Mouse (Mus musculus) lung, embryonic 14.5 days (tissue): ENCODE measurements at regions not wholly inside any gene's neighbourhood (a gene's known extent, or its start where the extent isn't known, plus 50 kb on each side); places are given as distances from the start of the nearest gene placed in this dataset.

Source experiments
- ATAC-seq: fragments of 200-750 bp; cut with Nextera tagmentation; 2 replicates; pipeline ENCODE4 v1.8.0; 2017; ENCODE audit warnings: mild to moderate bottlenecking, moderate TSS enrichment, moderate library complexity; ENCODE audit not compliant: insufficient read depth
- DNase-seq: peaks from one replicate; pipeline ENCODE4 v3.0.0-alpha.2; 2015
- H3K27ac ChIP-seq: fragments of 300-500 bp; sonication (generic); 2 replicates; pipeline ENCODE4 v1.5.1; 2014; ENCODE audit warnings: low read depth, mild to moderate bottlenecking, moderate library complexity
- H3K27me3 ChIP-seq: fragments of 300-500 bp; sonication (generic); 2 replicates; pipeline ENCODE4 v1.6.1; 2014; ENCODE audit warnings: low read length, control low read depth; ENCODE audit not compliant: insufficient read depth
- H3K36me3 ChIP-seq: fragments of 300-500 bp; sonication (generic); 2 replicates; pipeline ENCODE4 v1.6.1; 2014; ENCODE audit warnings: control low read depth; ENCODE audit not compliant: insufficient read depth
- H3K4me1 ChIP-seq: fragments of 300-500 bp; sonication (generic); 2 replicates; pipeline ENCODE4 v1.6.1; 2014; ENCODE audit warnings: antibody characterized with exemption, control low read depth; ENCODE audit not compliant: insufficient read depth
- H3K4me2 ChIP-seq: fragments of 300-500 bp; sonication (generic); 2 replicates; pipeline ENCODE4 v1.6.1; 2014; ENCODE audit warnings: mild to moderate bottlenecking
- H3K4me3 ChIP-seq: fragments of 300-500 bp; sonication (generic); 2 replicates; pipeline ENCODE4 v1.5.1; 2014; ENCODE audit warnings: low read depth, low read length
- H3K9ac ChIP-seq: fragments of 300-500 bp; sonication (generic); 2 replicates; pipeline ENCODE4 v1.6.1; 2014
- H3K9me3 ChIP-seq: fragments of 300-500 bp; sonication (generic); 2 replicates; pipeline ENCODE4 v1.6.1; 2016; ENCODE audit warnings: low read depth, low read length, control low read depth
- CTCF ChIP-seq: IDR thresholded peaks from 2 replicates; pipeline ENCODE4 v1.5.1; 2016; ENCODE audit warnings: antibody characterized with exemption, low read depth
- WGBS: fragments of 180-500 bp; shearing (Covaris S2); extraction: QIAGEN DNeasy Blood & Tissue Kit; methylation state at CpG from one replicate; pipeline ENCODE4 v1.1.7; 2014; 5-methylcytosine and 5-hydroxymethylcytosine counted together

DNA sequence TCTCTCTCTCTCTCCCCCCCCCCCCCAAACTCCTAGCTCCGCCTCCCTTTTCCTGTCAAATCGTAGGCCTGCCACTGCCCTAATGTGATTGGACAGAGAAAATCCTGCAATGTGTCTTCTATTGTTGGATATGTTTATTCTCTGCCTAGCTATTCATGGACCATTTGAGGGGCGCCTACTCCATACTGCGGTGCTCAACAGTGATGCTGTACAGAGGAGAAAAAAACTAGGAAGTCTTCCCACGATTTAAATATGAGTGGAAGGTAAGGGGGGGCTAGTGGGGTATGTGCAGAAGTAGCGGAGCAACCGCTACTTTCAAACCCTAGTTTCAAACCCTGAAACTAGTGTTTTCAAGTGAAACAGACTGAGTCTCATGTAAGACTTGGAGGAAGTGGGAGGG, 151.6 kb upstream of the Tnfaip3 start:
- Histone ChIP-seq H3K4me3 (no peak overlapping the region), H3K9me3 (no peaks in the 10 kb centered on the region), H3K4me1 (no peaks in the 10 kb centered on the region; the same call in 1 of the 2 replicates), H3K9ac (no peak overlapping the region), H3K27me3 (no peaks in the 10 kb centered on the region), H3K36me3 (no peaks in the 10 kb centered on the region), H3K4me2 (peak overlapping the region; percentile 29; the same call in 1 of the 2 replicates), H3K27ac (no peak overlapping the region)
- no peak for DNase-seq
- peak; percentile 30; the same call in 1 of the 2 replicates for ATAC-seq
- TF ChIP-seq CTCF: no peak
- 78% methylated on average over 7 of the region's 7 CpGs for WGBS

DNA sequence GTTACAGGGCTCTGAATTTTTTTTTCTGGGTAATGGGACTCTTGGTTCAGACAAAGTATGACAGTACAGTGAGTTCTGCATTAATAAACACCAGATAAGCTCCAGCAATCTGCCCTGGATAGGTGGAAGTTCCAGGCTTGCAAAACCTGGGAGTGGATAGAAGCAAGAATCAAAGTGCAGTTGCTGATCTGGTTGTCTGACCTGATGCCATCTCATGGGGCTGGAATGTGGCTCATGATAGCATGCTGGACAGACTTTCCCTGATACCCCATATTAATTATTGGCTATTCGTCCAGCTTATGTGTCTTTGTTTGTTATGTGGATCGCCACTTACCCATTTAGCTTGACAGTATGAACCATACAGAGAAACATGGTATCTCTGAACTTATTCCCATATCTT, 146.6 kb upstream of the Tnfaip3 start:
- no peak for ATAC-seq
- WGBS: 58% methylated on average over 2 of the region's 2 CpGs
- H3K4me3 ChIP-seq: no peak overlapping the region
- H3K9me3 ChIP-seq: no peaks in the 10 kb centered on the region
- no peak for TF ChIP-seq CTCF
- H3K4me2 ChIP-seq: no peak overlapping the region
- no peaks in the 10 kb centered on the region for H3K4me1 ChIP-seq
- H3K27me3 ChIP-seq: no peaks in the 10 kb centered on the region
- H3K9ac ChIP-seq: no peak overlapping the region
- no peak overlapping the region for H3K27ac ChIP-seq
- H3K36me3 ChIP-seq: no peaks in the 10 kb centered on the region
- DNase-seq: no peak

DNA sequence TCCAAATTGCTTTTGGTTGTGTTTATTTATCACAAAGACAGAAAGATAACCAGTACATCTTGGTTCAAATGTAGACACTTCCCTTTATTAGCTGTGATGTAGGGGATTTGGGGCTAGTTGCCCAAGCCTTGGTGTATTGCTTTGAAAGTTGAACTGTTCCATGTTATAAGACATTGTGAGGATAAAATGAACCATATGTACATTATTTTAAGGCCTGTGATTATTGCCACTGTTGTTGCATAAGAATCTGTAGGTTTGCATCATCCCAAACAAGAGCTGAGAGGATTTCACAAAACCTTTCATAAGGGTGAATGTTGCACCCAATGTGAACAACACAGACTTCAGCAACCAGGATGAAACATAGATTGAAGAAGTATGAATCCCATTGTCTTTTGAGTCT, 145.7 kb upstream of the Tnfaip3 start:
- no peak overlapping the region for H3K4me2 ChIP-seq
- no peaks in the 10 kb centered on the region for H3K36me3 ChIP-seq
- H3K27me3 ChIP-seq: no peaks in the 10 kb centered on the region
- H3K27ac ChIP-seq: no peak overlapping the region
- TF ChIP-seq CTCF: no peak
- ATAC-seq: no peak
- no peaks in the 10 kb centered on the region for H3K9me3 ChIP-seq
- no peaks in the 10 kb centered on the region for H3K4me1 ChIP-seq
- DNase-seq: no peak
- no peak overlapping the region for H3K4me3 ChIP-seq
- H3K9ac ChIP-seq: no peak overlapping the region

DNA sequence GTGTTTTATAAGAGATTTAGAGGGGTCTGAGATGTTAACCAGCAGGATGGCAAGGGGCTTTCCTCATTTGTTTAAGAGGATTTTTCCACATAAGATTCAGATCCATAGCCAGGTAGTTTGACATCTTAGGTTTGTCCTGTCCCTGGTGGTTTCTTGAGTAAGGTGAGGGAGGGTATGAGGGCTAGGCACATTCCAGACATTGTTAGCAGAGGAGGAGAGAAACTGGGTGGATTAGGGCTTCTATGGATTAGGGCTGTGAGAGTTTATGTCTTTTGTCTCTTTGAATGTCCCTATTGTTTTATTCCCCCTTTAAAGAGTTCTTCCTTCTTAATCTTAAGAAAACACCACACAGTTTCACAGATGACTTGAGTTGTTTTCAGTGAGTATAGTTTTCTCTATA, 138.6 kb upstream of the Tnfaip3 start:
- H3K9ac ChIP-seq: no peak overlapping the region
- H3K9me3 ChIP-seq: no peaks in the 10 kb centered on the region
- no peak overlapping the region for H3K27ac ChIP-seq
- 0 out of 2 replicates have a peak, but pooled peaks cover 3% of the 10 kb centered on the region for H3K4me1 ChIP-seq
- DNase-seq: no peak
- H3K4me2 ChIP-seq: no peak overlapping the region
- no peaks in the 10 kb centered on the region for H3K27me3 ChIP-seq
- ATAC-seq: no peak
- no peak overlapping the region for H3K4me3 ChIP-seq
- TF ChIP-seq CTCF: no peak
- H3K36me3 ChIP-seq: no peaks in the 10 kb centered on the region

DNA sequence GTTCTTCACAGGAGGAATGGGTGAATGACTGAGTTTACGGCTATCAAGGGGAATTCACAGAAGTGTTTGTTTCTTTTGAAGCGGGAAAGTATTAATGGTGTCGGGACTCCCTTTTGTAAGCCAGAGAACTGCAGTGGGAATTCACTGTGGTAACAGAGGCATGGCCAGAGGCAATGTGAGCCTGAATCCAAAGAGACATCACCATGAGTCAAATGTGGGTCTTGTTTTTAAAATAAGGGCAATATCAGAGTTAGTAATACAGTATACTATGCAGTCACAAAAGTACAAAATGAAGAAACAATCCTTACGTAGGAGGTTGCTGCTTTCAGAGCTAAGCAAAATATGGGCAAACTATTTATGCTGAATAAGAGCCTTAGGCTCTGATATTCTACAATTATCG, 137.3 kb upstream of the Tnfaip3 start:
- DNase-seq (no peak), ATAC-seq (no peak)
- no peaks in the 10 kb centered on the region for H3K9me3 ChIP-seq
- H3K4me1 ChIP-seq: 0 out of 2 replicates have a peak, but pooled peaks cover 3% of the 10 kb centered on the region
- H3K4me2 ChIP-seq: no peak overlapping the region
- no peak overlapping the region for H3K4me3 ChIP-seq
- H3K9ac ChIP-seq: no peak overlapping the region
- H3K27me3 ChIP-seq: no peaks in the 10 kb centered on the region
- no peak for TF ChIP-seq CTCF
- no peak overlapping the region for H3K27ac ChIP-seq
- H3K36me3 ChIP-seq: no peaks in the 10 kb centered on the region
- 89% methylated on average over 5 of the region's 5 CpGs for WGBS

DNA sequence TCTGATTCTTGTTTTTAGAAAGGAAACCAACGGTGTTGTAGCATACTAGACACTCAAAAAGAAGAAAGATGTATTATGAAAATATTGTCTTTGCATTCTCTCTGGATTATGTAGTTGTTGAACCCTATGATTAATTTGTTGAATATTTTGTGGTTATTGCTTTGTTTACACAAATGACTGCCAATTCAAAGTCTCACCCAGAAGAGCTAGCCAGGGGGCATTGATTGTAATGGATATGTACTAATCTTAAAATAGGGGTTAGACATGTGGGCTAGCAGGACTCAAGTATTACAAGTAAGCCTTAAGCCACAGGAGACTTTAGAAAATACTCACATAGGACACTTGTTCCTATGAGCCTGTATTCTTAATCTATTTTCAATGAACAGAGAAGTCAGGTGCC, 135.3 kb upstream of the Tnfaip3 start:
- Histone ChIP-seq H3K9me3 (no peaks in the 10 kb centered on the region), H3K4me1 (0 out of 2 replicates have a peak, but pooled peaks cover 3% of the 10 kb centered on the region), H3K27me3 (no peaks in the 10 kb centered on the region), H3K27ac (no peak overlapping the region), H3K4me3 (no peak overlapping the region), H3K36me3 (no peaks in the 10 kb centered on the region), H3K9ac (no peak overlapping the region), H3K4me2 (no peak overlapping the region)
- TF ChIP-seq CTCF: no peak
- 83% methylated on average over 1 of the region's 1 CpGs for WGBS
- DNase-seq: no peak
- no peak for ATAC-seq

DNA sequence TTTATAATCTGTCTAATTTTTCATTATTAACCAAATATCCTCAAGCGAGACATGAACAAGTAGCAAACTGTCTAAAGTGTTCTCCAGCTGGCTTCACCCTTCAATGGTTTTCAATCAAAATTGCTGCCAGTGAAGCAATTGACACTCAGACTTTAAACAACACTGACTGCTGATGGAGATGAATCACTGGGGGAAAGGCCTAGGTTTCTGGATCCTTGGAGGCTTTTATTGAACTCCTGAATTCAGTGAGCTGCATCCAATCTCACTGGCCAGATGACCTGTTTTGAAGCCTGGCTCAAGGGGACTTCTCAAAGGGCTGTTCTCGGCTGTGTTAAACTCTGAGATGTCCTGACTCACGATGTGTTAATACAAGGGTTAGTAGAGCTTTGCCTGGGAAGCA, 134.5 kb upstream of the Tnfaip3 start:
- no peak overlapping the region for H3K4me3 ChIP-seq

More for the DNA sequence above, 134.5 kb upstream of the Tnfaip3 start:
- Histone ChIP-seq H3K27ac (no peak overlapping the region), H3K4me1 (0 out of 2 replicates have a peak, but pooled peaks cover 3% of the 10 kb centered on the region), H3K9ac (no peak overlapping the region), H3K36me3 (no peaks in the 10 kb centered on the region), H3K4me2 (no peak overlapping the region), H3K27me3 (no peaks in the 10 kb centered on the region), H3K9me3 (no peaks in the 10 kb centered on the region)
- 65% methylated on average over 3 of the region's 3 CpGs for WGBS
- no peak for DNase-seq
- TF ChIP-seq CTCF: no peak
- no peak for ATAC-seq
